Mouse (Mus musculus) kidney, adult 2 months (tissue): Measurements from ENCODE around the gene Gm11559.

Source experiments
- CTCF ChIP-seq: fragments of 200-500 bp; conservative IDR thresholded peaks from 2 replicates; pipeline ENCODE4 v1.5.1; 2011; ENCODE audit warnings: low read depth, mild to moderate bottlenecking, control low read depth, low read length, moderate library complexity, mixed read lengths; ENCODE audit not compliant: insufficient read depth, insufficient read length
- POLR2A ChIP-seq: fragments of 200-500 bp; IDR thresholded peaks from one replicate; pipeline ENCODE4 v1.6.1; 2011; ENCODE audit warnings: low read depth, low read length, control low read depth

GRCm38 (mm10) chr11:99914451-99914850 lies 50.2 kb downstream of the Gm11559 start, which contains the start of gene Gm11565:
- TF ChIP-seq CTCF (no peak), POLR2A (no peak)
